Mouse (Mus musculus) CH12.LX (cell line): Measurements from ENCODE around the gene Smarca4. TPM values are rescaled to one million over a fixed set of nuclear protein-coding genes. Genes with fewer than 3 reads are reported as not detected.
A peak's percentile ranks its signal among the peaks of the same experiment; 100 is the strongest.

Experiments used
- DNase-seq: peaks from one replicate; pipeline ENCODE4 v3.0.0-alpha.2; 2013; ENCODE audit errors: extremely low read depth
- H3K27ac ChIP-seq: 2 replicates; pipeline ENCODE4 v1.5.1; 2012; ENCODE audit warnings: low read depth, mild to moderate bottlenecking, control low read depth, moderate library complexity; ENCODE audit not compliant: insufficient read depth
- H3K27me3 ChIP-seq: replicated peaks from 2 replicates; pipeline ENCODE3; 2012; ENCODE audit warnings: inconsistent platforms
- H3K36me3 ChIP-seq, 2 experiments: replicated peaks in 1 of 2; 2 replicates each; pipeline versions ENCODE3 to v1.6.1; 2012; ENCODE audit warnings: inconsistent platforms in 1 of 2, low read length in 1 of 2, mild to moderate bottlenecking in 1 of 2, mixed read lengths in 1 of 2, moderate library complexity in 1 of 2; ENCODE audit not compliant: control insufficient read depth in 1 of 2, insufficient read depth in 1 of 2
- H3K4me1 ChIP-seq, 2 experiments: 2 replicates each; pipeline ENCODE4 v1.6.1; 2012; ENCODE audit warnings: inconsistent platforms in 1 of 2, moderate library complexity in 1 of 2; ENCODE audit not compliant: insufficient read depth in 2 of 2, control insufficient read depth in 1 of 2
- H3K4me2 ChIP-seq: 2 replicates; pipeline ENCODE4 v1.6.1; 2012; ENCODE audit warnings: low read depth, mild to moderate bottlenecking, control low read depth; ENCODE audit not compliant: poor library complexity, insufficient read depth, severe bottlenecking
- H3K4me3 ChIP-seq, 3 experiments: fragments of 150-350 bp in 1 of 3; sonication (generic) in 1 of 3; replicated peaks in 1 of 3; 2 replicates each; pipeline versions ENCODE3 to v1.5.1; 2011 to 2012; ENCODE audit warnings: low read depth in 2 of 3, low read length in 2 of 3, mild to moderate bottlenecking in 2 of 3, moderate library complexity in 2 of 3, control low read depth in 1 of 3, improper control_type of control experiment in 1 of 3, inconsistent platforms in 1 of 3, mixed read lengths in 1 of 3; ENCODE audit not compliant: poor library complexity in 1 of 3
- H3K79me2 ChIP-seq: replicated peaks from 2 replicates; pipeline ENCODE4 v1.6.1; 2012; ENCODE audit warnings: mild to moderate bottlenecking, moderate library complexity; ENCODE audit not compliant: control insufficient read depth, poor library complexity, insufficient read depth, severe bottlenecking; ENCODE audit errors: extremely low read depth
- H3K9ac ChIP-seq: 2 replicates; pipeline ENCODE4 v1.6.1; 2012; ENCODE audit warnings: low read depth, mild to moderate bottlenecking, control low read depth, moderate library complexity; ENCODE audit not compliant: insufficient read depth
- H3K9me3 ChIP-seq: replicated peaks from 2 replicates; pipeline ENCODE3; 2012; ENCODE audit warnings: low read length, inconsistent platforms, mixed read lengths
- CHD2 ChIP-seq: IDR thresholded peaks from 2 replicates; pipeline ENCODE4 v1.6.1; 2011; ENCODE audit warnings: low read length, improper control_type of control experiment
- CTCF ChIP-seq, 2 experiments: IDR thresholded peaks in 1 of 2; conservative IDR thresholded peaks in 1 of 2; 2 replicates each; pipeline ENCODE4 v1.5.1; 2011 to 2012; ENCODE audit warnings: low read depth in 2 of 2, low read length in 2 of 2, improper control_type of control experiment in 1 of 2, inconsistent platforms in 1 of 2, mild to moderate bottlenecking in 1 of 2, moderate library complexity in 1 of 2
- E2F4 ChIP-seq: IDR thresholded peaks from 2 replicates; pipeline ENCODE4 v1.6.1; 2011; ENCODE audit warnings: low read depth, low read length, improper control_type of control experiment; ENCODE audit not compliant: insufficient replicate concordance
- ELF1 ChIP-seq: IDR thresholded peaks from 2 replicates; pipeline ENCODE4 v1.6.1; 2014; ENCODE audit warnings: low read depth, mild to moderate bottlenecking, inconsistent platforms, low read length, improper control_type of control experiment
- EP300 ChIP-seq: IDR thresholded peaks from 2 replicates; pipeline ENCODE4 v1.6.1; 2011; ENCODE audit warnings: low read length, improper control_type of control experiment
- IRF4 ChIP-seq: IDR thresholded peaks from 2 replicates; pipeline ENCODE4 v1.6.1; 2014; ENCODE audit warnings: low read depth, mild to moderate bottlenecking, inconsistent platforms, low read length, improper control_type of control experiment
- KAT2A ChIP-seq: IDR thresholded peaks from 2 replicates; pipeline ENCODE4 v1.6.1; 2012; ENCODE audit warnings: low read length, improper control_type of control experiment, inconsistent platforms; ENCODE audit not compliant: insufficient replicate concordance
- MAFK ChIP-seq: IDR thresholded peaks from 2 replicates; pipeline ENCODE4 v1.6.1; 2011; ENCODE audit warnings: low read length, improper control_type of control experiment; ENCODE audit not compliant: insufficient replicate concordance
- MYC ChIP-seq: IDR thresholded peaks from 2 replicates; pipeline ENCODE4 v1.6.1; 2011; ENCODE audit warnings: low read depth, mild to moderate bottlenecking, improper control_type of control experiment, low read length
- NELFE ChIP-seq: IDR thresholded peaks from 2 replicates; pipeline ENCODE4 v1.6.1; 2011; ENCODE audit warnings: low read depth, low read length, improper control_type of control experiment
- NRF1 ChIP-seq: IDR thresholded peaks from 2 replicates; pipeline ENCODE4 v1.6.1; 2014; ENCODE audit warnings: low read depth, mild to moderate bottlenecking, inconsistent platforms, low read length, improper control_type of control experiment, moderate library complexity
- PAX5 ChIP-seq: IDR thresholded peaks from 2 replicates; pipeline ENCODE4 v1.6.1; 2012; ENCODE audit warnings: low read length, inconsistent platforms, mixed read lengths
- POLR2AphosphoS2 ChIP-seq: IDR thresholded peaks from 2 replicates; pipeline ENCODE4 v1.6.1; 2011; ENCODE audit warnings: low read depth, low read length, improper control_type of control experiment
- RAD21 ChIP-seq: IDR thresholded peaks from 2 replicates; pipeline ENCODE4 v1.6.1; 2011; ENCODE audit warnings: low read depth, mild to moderate bottlenecking, low read length, improper control_type of control experiment, moderate library complexity
- RCOR1 ChIP-seq: conservative IDR thresholded peaks from 2 replicates; pipeline ENCODE4 v1.6.1; 2012; ENCODE audit warnings: low read depth, mild to moderate bottlenecking, inconsistent platforms, low read length, improper control_type of control experiment
- SMC3 ChIP-seq: IDR thresholded peaks from 2 replicates; pipeline ENCODE4 v1.6.1; 2011; ENCODE audit warnings: low read depth, low read length, improper control_type of control experiment
- TBP ChIP-seq: conservative IDR thresholded peaks from 2 replicates; pipeline ENCODE4 v1.6.1; 2011; ENCODE audit warnings: low read depth, low read length, improper control_type of control experiment
- UBTF ChIP-seq: IDR thresholded peaks from 2 replicates; pipeline ENCODE4 v1.6.1; 2012; ENCODE audit warnings: low read depth, mild to moderate bottlenecking, inconsistent platforms, low read length, improper control_type of control experiment, moderate library complexity
- ZKSCAN1 ChIP-seq: IDR thresholded peaks from 2 replicates; pipeline ENCODE4 v1.6.1; 2012; ENCODE audit warnings: low read depth, inconsistent platforms, low read length, improper control_type of control experiment, borderline replicate concordance
- ZNF384 ChIP-seq: IDR thresholded peaks from 2 replicates; pipeline ENCODE4 v1.6.1; 2012; ENCODE audit warnings: low read depth, low read length, improper control_type of control experiment, inconsistent platforms
- dilution Hi-C: fragments of 300-500 bp; cut with MboI; formaldehyde crosslinking; loops from 2 replicates; pipeline ENCODE4 v1.14.3; 2020; ENCODE audit warnings: low sequenced_read_pairs; ENCODE audit not compliant: extremely low pct_unique_long_range_greater_than_20kb, extremely low pct_ligation_motif_present
- in situ Hi-C: fragments of 300-500 bp; cut with MboI; formaldehyde crosslinking; loops from 3 replicates; pipeline ENCODE4 v1.14.3; 2019; ENCODE audit warnings: low sequenced_read_pairs, low pct_ligation_motif_present, low pct_unique_long_range_greater_than_20kb, mixed read lengths
- polyA plus RNA-seq: library from polyadenylated mRNA; unstranded; fragments of >175 nt; gene quantifications from 2 replicates; pipeline ENCODE4 v1.2.1, GENCODE M21; 2012; ENCODE audit warnings: low read depth; ENCODE audit not compliant: insufficient read length
- total RNA-seq, 2 experiments: library from RNA; depleted of rRNA; stranded (reverse); fragments of 300-350 nt in 1 of 2; fragments of >200 nt in 1 of 2; gene quantifications; 2 replicates each; pipeline ENCODE4 v1.2.3; 2012 to 2014

Gene Smarca4
- total and polyA plus RNA-seq, 3 experiments = 33.8 to 86.2 (median 74.3) TPM

DNA sequence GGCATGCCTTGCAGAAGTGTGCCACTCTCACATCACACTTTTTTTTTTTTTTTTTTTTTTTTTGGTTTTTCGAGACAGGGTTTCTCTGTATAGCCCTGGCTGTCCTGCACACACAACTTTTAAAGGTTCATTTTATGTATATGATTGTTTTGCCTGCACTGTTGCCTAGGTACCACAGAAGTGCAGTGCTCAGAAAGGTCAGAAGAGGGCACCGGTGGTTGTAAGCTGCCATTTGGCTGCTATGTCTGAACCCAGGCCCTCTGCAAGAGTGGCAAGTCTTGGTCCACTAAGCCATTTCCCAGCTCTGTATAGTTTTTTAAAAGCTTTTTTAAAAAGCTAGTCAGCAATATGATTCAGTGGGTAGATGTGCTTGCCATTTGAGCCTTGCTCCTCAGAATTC, 17.8 kb upstream of the Smarca4 start:
- peak; percentile 65 for DNase-seq
- H3K27me3 ChIP-seq = no peaks in the 10 kb centered on the region
- peaks cover 0 to 23% of the 10 kb centered on the region in 2 experiments; a peak in 2 of 4 replicates for H3K4me1 ChIP-seq
- H3K36me3 ChIP-seq = peaks cover 0 to 28% of the 10 kb centered on the region in 2 experiments
- no peak overlapping the region for H3K4me3 ChIP-seq
- in situ Hi-C loops (no loop called here), dilution Hi-C loops (no loop called here)
- no peak overlapping the region for H3K4me2 ChIP-seq
- H3K9me3 ChIP-seq = no peaks in the 10 kb centered on the region
- H3K9ac ChIP-seq = no peak overlapping the region
- no peak overlapping the region for H3K27ac ChIP-seq
- TF ChIP-seq MYC = no peak
- TF ChIP-seq RAD21 = peak; percentile 51
- no peak for TF ChIP-seq ZKSCAN1
- peak in 1 of 2 experiments; percentile 58; a peak in 2 of 4 replicates for TF ChIP-seq CTCF (conservative IDR thresholded peaks at IDR 0.05 in 1 of 2, IDR thresholded peaks at IDR 0.05 in 1 of 2; ENCODE audit: low read depth in 2 of 2, low read length in 2 of 2)
- no peak for TF ChIP-seq IRF4
- TF ChIP-seq SMC3 = peak; percentile 36; the same call in 1 of the 2 replicates
- TF ChIP-seq ELF1 = no peak
- TF ChIP-seq, all 38 proteins: peak for 3
- peaks cover 18% of the 10 kb centered on the region for H3K79me2 ChIP-seq

GRCm38 (mm10) chr9:21600186-21600585, 15.8 kb upstream of the Smarca4 start:
- no peak overlapping the region for H3K27ac ChIP-seq

DNA sequence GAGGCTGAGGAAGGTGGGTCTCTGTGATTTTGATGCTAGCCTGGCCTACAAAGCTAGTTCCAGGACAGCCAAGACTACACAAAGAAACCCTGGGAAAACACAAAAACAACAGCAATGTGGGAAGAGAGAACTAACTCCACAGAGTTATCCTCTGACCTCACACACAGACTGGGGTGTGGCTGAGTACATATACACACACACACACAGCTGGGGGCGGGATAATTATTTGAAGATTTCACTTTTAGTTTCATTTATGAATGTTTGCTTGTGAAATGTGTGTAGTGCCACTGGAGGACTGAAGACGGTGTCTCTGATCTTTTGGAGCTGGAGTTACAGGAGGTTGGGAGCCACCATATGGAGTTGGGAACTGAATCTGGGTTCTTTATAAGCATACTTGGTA, 14.9 kb upstream of the Smarca4 start:
- Histone ChIP-seq H3K79me2 (no peaks in the 10 kb centered on the region), H3K27ac (no peak overlapping the region), H3K9me3 (no peaks in the 10 kb centered on the region), H3K36me3 (peaks cover 0 to 14% of the 10 kb centered on the region in 2 experiments), H3K27me3 (no peaks in the 10 kb centered on the region), H3K9ac (no peak overlapping the region), H3K4me1 (peaks cover 0 to 3% of the 10 kb centered on the region in 2 experiments; a peak in 1 of 4 replicates), H3K4me2 (no peak overlapping the region), H3K4me3 (no peak overlapping the region)
- dilution Hi-C loops = no loop called here
- in situ Hi-C loops = loop anchor here (5.0 kb wide), 1 partner anchor 211 kb away; no protein-coding TSS in a partner anchor
- TF ChIP-seq EP300 (no peak), CHD2 (no peak), UBTF (no peak), TBP (no peak), KAT2A (no peak), E2F4 (no peak), IRF4 (no peak), RCOR1 (no peak), POLR2AphosphoS2 (no peak), NELFE (no peak), NRF1 (no peak), ZNF384 (no peak), PAX5 (no peak)
- no peak for DNase-seq

More at GRCm38 (mm10) chr9:21600186-21600585, 15.8 kb upstream of the Smarca4 start:
- peaks cover 0 to 23% of the 10 kb centered on the region in 2 experiments for H3K36me3 ChIP-seq
- H3K9ac ChIP-seq = no peak overlapping the region
- dilution Hi-C loops (no loop called here), in situ Hi-C loops (loop anchor here (5.0 kb wide), 1 partner anchor 212 kb away; no protein-coding TSS in a partner anchor)
- no peaks in the 10 kb centered on the region for H3K9me3 ChIP-seq
- no peaks in the 10 kb centered on the region for H3K27me3 ChIP-seq
- H3K4me1 ChIP-seq = peaks cover 0 to 5% of the 10 kb centered on the region in 2 experiments; a peak in 1 of 4 replicates
- no peak overlapping the region for H3K4me2 ChIP-seq
- DNase-seq = no peak
- TF ChIP-seq MAFK = no peak
- TF ChIP-seq, all 38 proteins: peak for 0
- Histone ChIP-seq H3K79me2 (peaks cover under 1% of the 10 kb centered on the region; the same call in 1 of the 2 replicates), H3K4me3 (no peak overlapping the region)
